Mouse (Mus musculus) midbrain, embryonic 11.5 days (tissue): ENCODE results near the gene Tbx10. TPM values are rescaled to one million over a fixed set of nuclear protein-coding genes. Genes with fewer than 3 reads are reported as not detected.
A peak's percentile ranks its signal among the peaks of the same experiment; 100 is the strongest.

ENCODE experiments used
- ATAC-seq: fragments of 200-750 bp; cut with Nextera tagmentation; 2 replicates; pipeline ENCODE4 v1.8.0; 2017; ENCODE audit warnings: moderate TSS enrichment, moderate library complexity; ENCODE audit not compliant: low FRiP score
- DNase-seq: peaks from one replicate; pipeline ENCODE4 v3.0.0; 2015; ENCODE audit warnings: low spot score; ENCODE audit errors: missing footprints
- H3K27ac ChIP-seq: fragments of 300-500 bp; sonication (generic); 2 replicates; pipeline ENCODE4 v1.5.1; 2014; ENCODE audit warnings: low read depth, low read length
- H3K27me3 ChIP-seq: fragments of 300-500 bp; sonication (generic); 2 replicates; pipeline ENCODE4 v1.6.1; 2014; ENCODE audit warnings: mild to moderate bottlenecking, low read length, moderate library complexity, mixed read lengths; ENCODE audit not compliant: control insufficient read depth, insufficient read depth
- H3K36me3 ChIP-seq: fragments of 300-500 bp; sonication (generic); 2 replicates; pipeline ENCODE4 v1.6.1; 2014; ENCODE audit warnings: mild to moderate bottlenecking, low read length, moderate library complexity, mixed read lengths; ENCODE audit not compliant: control insufficient read depth, insufficient read depth
- H3K4me1 ChIP-seq: fragments of 300-500 bp; sonication (generic); 2 replicates; pipeline ENCODE4 v1.6.1; 2014; ENCODE audit warnings: low read length; ENCODE audit not compliant: control insufficient read depth, insufficient read depth
- H3K4me2 ChIP-seq: fragments of 300-500 bp; sonication (generic); 2 replicates; pipeline ENCODE4 v1.6.1; 2014; ENCODE audit warnings: mild to moderate bottlenecking, moderate library complexity
- H3K4me3 ChIP-seq: fragments of 300-500 bp; sonication (generic); 2 replicates; pipeline ENCODE4 v1.5.1; 2014; ENCODE audit warnings: low read depth, low read length
- H3K9ac ChIP-seq: fragments of 300-500 bp; sonication (generic); 2 replicates; pipeline ENCODE4 v1.6.1; 2014; ENCODE audit warnings: low read length
- H3K9me3 ChIP-seq: fragments of 300-500 bp; sonication (generic); 2 replicates; pipeline ENCODE4 v1.6.1; 2016; ENCODE audit warnings: low read length; ENCODE audit not compliant: control insufficient read depth
- WGBS: fragments of 180-500 bp; shearing (Covaris S2); extraction: QIAGEN DNeasy Blood & Tissue Kit; methylation state at CpG from one replicate; pipeline ENCODE4 v1.1.7; 2014; 5-methylcytosine and 5-hydroxymethylcytosine counted together
- polyA plus RNA-seq: library from polyadenylated mRNA; unstranded; fragments of >200 nt; fragmentation: Nextera tagmentation; extraction: Ambion mirVana; gene quantifications from 2 replicates; pipeline ENCODE4 v1.2.1, GENCODE M21; 2014

The Tbx10 gene
- polyA plus RNA-seq, 1 experiment from 2014 or later, result not detected

GRCm38 (mm10) chr19:3986334-3986733, 6.2 kb upstream of the Tbx10 start, which contains the start of gene Acy3:
TSS of gene Acy3 (plus strand) at chr19:3986570.
- no peaks in the 10 kb centered on the region for H3K27me3 ChIP-seq
- peaks cover 3% of the 10 kb centered on the region; the same call in 1 of the 2 replicates for H3K9me3 ChIP-seq
- H3K4me3 ChIP-seq, result no peak within 1 kb of the TSS
- H3K36me3 ChIP-seq, result no peaks in the 10 kb centered on the region
- WGBS, result 27% methylated on average over 8 of the region's 8 CpGs
- no peak within 1 kb of the TSS for H3K4me2 ChIP-seq
- ATAC-seq (no peak), DNase-seq (no peak)
- no peak within 1 kb of the TSS for H3K27ac ChIP-seq
- H3K9ac ChIP-seq, result peak within 1 kb of the TSS; percentile 9; the same call in 1 of the 2 replicates
- peaks cover 15% of the 10 kb centered on the region for H3K4me1 ChIP-seq

- ATAC-seq (no peak), DNase-seq (no peak)
- WGBS, result 92% methylated on average over 14 of the region's 14 CpGs
- Histone ChIP-seq H3K36me3 (no peaks in the 10 kb centered on the region), H3K4me2 (no peak overlapping the region), H3K4me1 (peaks cover 14% of the 10 kb centered on the region), H3K27me3 (no peaks in the 10 kb centered on the region), H3K4me3 (no peak overlapping the region), H3K27ac (no peak overlapping the region), H3K9ac (no peak overlapping the region), H3K9me3 (peaks cover 3% of the 10 kb centered on the region; the same call in 1 of the 2 replicates)
Measured at GRCm38 (mm10) chr19:3988066-3988465, 4.5 kb upstream of the Tbx10 start.

- Histone ChIP-seq H3K4me1 (peaks cover 8% of the 10 kb centered on the region), H3K27me3 (no peaks in the 10 kb centered on the region), H3K4me2 (no peak overlapping the region), H3K9ac (no peak overlapping the region), H3K4me3 (no peak overlapping the region), H3K36me3 (no peaks in the 10 kb centered on the region), H3K27ac (no peak overlapping the region), H3K9me3 (peaks cover 3% of the 10 kb centered on the region; the same call in 1 of the 2 replicates)
- 87% methylated on average over 4 of the region's 4 CpGs for WGBS
- DNase-seq (no peak), ATAC-seq (no peak)
Measured at GRCm38 (mm10) chr19:3988750-3989149, 3.8 kb upstream of the Tbx10 start.

- Histone ChIP-seq H3K4me3 (no peak overlapping the region), H3K9ac (no peak overlapping the region), H3K36me3 (no peaks in the 10 kb centered on the region), H3K4me2 (no peak overlapping the region), H3K4me1 (no peaks in the 10 kb centered on the region), H3K27me3 (no peaks in the 10 kb centered on the region), H3K27ac (no peak overlapping the region), H3K9me3 (peaks cover 3% of the 10 kb centered on the region; the same call in 1 of the 2 replicates)
- no peak for DNase-seq
- WGBS, result 74% methylated on average over 6 of the region's 6 CpGs
- ATAC-seq, result no peak
Measured at GRCm38 (mm10) chr19:3990804-3991203, 1.7 kb upstream of the Tbx10 start.

GRCm38 (mm10) chr19:3991562-3991961, 990 bp upstream of the Tbx10 start:
- no peaks in the 10 kb centered on the region for H3K4me1 ChIP-seq
- H3K9me3 ChIP-seq, result peaks cover 3% of the 10 kb centered on the region; the same call in 1 of the 2 replicates
- WGBS, result 98% methylated on average over 3 of the region's 3 CpGs
- H3K9ac ChIP-seq, result no peak overlapping the region
- no peaks in the 10 kb centered on the region for H3K27me3 ChIP-seq
- ATAC-seq, result no peak
- no peak overlapping the region for H3K4me3 ChIP-seq
- no peak overlapping the region for H3K4me2 ChIP-seq
- no peaks in the 10 kb centered on the region for H3K36me3 ChIP-seq
- H3K27ac ChIP-seq, result no peak overlapping the region
- no peak for DNase-seq

- DNase-seq (no peak), ATAC-seq (no peak)
- Histone ChIP-seq H3K27me3 (no peaks in the 10 kb centered on the region), H3K9me3 (peaks cover 3% of the 10 kb centered on the region; the same call in 1 of the 2 replicates), H3K4me3 (no peak overlapping the region), H3K9ac (no peak overlapping the region), H3K4me2 (no peak overlapping the region), H3K4me1 (no peaks in the 10 kb centered on the region), H3K27ac (no peak overlapping the region), H3K36me3 (no peaks in the 10 kb centered on the region)
- WGBS, result 95% methylated on average over 3 of the region's 3 CpGs
Measured at GRCm38 (mm10) chr19:3991966-3992365, 586 bp upstream of the Tbx10 start.

GRCm38 (mm10) chr19:3994932-3995331, 2.4 kb downstream of the Tbx10 start:
- 80% methylated on average over 6 of the region's 6 CpGs for WGBS
- Histone ChIP-seq H3K9ac (no peak overlapping the region), H3K4me1 (peaks cover 2% of the 10 kb centered on the region; the same call in 1 of the 2 replicates), H3K9me3 (no peaks in the 10 kb centered on the region), H3K4me3 (no peak overlapping the region), H3K27ac (no peak overlapping the region), H3K27me3 (peaks cover 3% of the 10 kb centered on the region; the same call in 1 of the 2 replicates), H3K4me2 (no peak overlapping the region), H3K36me3 (no peaks in the 10 kb centered on the region)
- no peak for DNase-seq
- ATAC-seq, result no peak

GRCm38 (mm10) chr19:3995505-3995904, 3.0 kb downstream of the Tbx10 start:
- Histone ChIP-seq H3K9me3 (no peaks in the 10 kb centered on the region), H3K27ac (no peak overlapping the region), H3K4me2 (no peak overlapping the region), H3K4me1 (peaks cover 2% of the 10 kb centered on the region; the same call in 1 of the 2 replicates), H3K36me3 (no peaks in the 10 kb centered on the region), H3K4me3 (no peak overlapping the region), H3K27me3 (peaks cover 3% of the 10 kb centered on the region; the same call in 1 of the 2 replicates), H3K9ac (no peak overlapping the region)
- 85% methylated on average over 3 of the region's 3 CpGs for WGBS
- DNase-seq, result no peak
- no peak for ATAC-seq

GRCm38 (mm10) chr19:3996106-3996505, 3.6 kb downstream of the Tbx10 start:
- Histone ChIP-seq H3K36me3 (no peaks in the 10 kb centered on the region), H3K4me2 (no peak overlapping the region), H3K9me3 (no peaks in the 10 kb centered on the region), H3K27me3 (peaks cover 3% of the 10 kb centered on the region; the same call in 1 of the 2 replicates), H3K4me3 (no peak overlapping the region), H3K27ac (no peak overlapping the region), H3K9ac (no peak overlapping the region), H3K4me1 (peaks cover 7% of the 10 kb centered on the region)
- no peak for DNase-seq
- no peak for ATAC-seq
- WGBS, result 78% methylated on average over 7 of the region's 7 CpGs
